Mouse (Mus musculus) macrophage (primary cell): Measurements from ENCODE around the gene Hmgn3. TPM values are rescaled to one million over a fixed set of nuclear protein-coding genes. Genes with fewer than 3 reads are reported as not detected.

ENCODE experiments used
- H3K27ac ChIP-seq: fragments of 350-480 bp; formaldehyde crosslinking; 2 replicates; pipeline ENCODE4 v1.9.0; 2021
- H3K36me3 ChIP-seq: fragments of 350-480 bp; formaldehyde crosslinking; 2 replicates; pipeline ENCODE4 v1.9.0; 2021; ENCODE audit errors: inconsistent target
- H3K4me3 ChIP-seq: fragments of 350-480 bp; formaldehyde crosslinking; 2 replicates; pipeline ENCODE4 v1.9.0; 2021; ENCODE audit errors: inconsistent target
- H3K79me2 ChIP-seq: fragments of 350-480 bp; formaldehyde crosslinking; 2 replicates; pipeline ENCODE4 v1.9.0; 2021; ENCODE audit errors: inconsistent target
- WGBS: methylation state at CpG from one replicate; pipeline ENCODE4 v1.1.7; 2026; ENCODE audit warnings: inconsistent platforms; ENCODE audit not compliant: missing documents; 5-methylcytosine and 5-hydroxymethylcytosine counted together
- polyA plus RNA-seq: library from polyadenylated mRNA; stranded (reverse); fragments of 250-400 nt; gene quantifications from 3 replicates; pipeline ENCODE4 v1.2.4, GENCODE M21; 2018; ENCODE audit warnings: inconsistent platforms

The Hmgn3 gene
- polyA plus RNA-seq, 1 experiment from 2014 or later = 3.3 TPM

DNA sequence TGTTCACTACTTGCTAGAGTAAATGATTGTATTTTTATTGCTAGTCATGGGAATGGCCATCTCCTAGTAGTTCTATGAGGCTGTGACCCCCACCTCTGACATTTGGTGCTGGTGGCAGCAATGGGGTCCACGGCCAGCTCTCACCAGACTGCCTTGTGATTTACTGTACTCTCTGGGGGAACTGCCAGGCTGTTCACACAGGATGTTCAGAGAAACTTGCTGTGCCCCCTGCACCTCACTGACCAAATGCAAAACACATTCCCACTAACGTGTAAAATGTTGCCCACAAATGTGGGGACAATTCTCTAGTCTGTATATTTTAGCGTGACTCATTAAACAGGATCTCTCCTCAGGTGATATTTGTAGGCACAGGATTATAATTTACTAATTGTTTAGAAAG lies 34.7 kb downstream of the Hmgn3 start:
- Histone ChIP-seq H3K36me3 (no peaks in the 10 kb centered on the region), H3K27ac (no peak overlapping the region), H3K79me2 (no peaks in the 10 kb centered on the region), H3K4me3 (no peak overlapping the region)
- 39% methylated on average over 2 of the region's 3 CpGs for WGBS

GRCm38 (mm10) chr9:83111117-83111686 lies 35.3 kb downstream of the Hmgn3 start:
- Histone ChIP-seq H3K79me2 (no peaks in the 10 kb centered on the region), H3K36me3 (no peaks in the 10 kb centered on the region), H3K27ac (no peak overlapping the region), H3K4me3 (no peak overlapping the region)
- WGBS = 84% methylated on average over 9 of the region's 9 CpGs

DNA sequence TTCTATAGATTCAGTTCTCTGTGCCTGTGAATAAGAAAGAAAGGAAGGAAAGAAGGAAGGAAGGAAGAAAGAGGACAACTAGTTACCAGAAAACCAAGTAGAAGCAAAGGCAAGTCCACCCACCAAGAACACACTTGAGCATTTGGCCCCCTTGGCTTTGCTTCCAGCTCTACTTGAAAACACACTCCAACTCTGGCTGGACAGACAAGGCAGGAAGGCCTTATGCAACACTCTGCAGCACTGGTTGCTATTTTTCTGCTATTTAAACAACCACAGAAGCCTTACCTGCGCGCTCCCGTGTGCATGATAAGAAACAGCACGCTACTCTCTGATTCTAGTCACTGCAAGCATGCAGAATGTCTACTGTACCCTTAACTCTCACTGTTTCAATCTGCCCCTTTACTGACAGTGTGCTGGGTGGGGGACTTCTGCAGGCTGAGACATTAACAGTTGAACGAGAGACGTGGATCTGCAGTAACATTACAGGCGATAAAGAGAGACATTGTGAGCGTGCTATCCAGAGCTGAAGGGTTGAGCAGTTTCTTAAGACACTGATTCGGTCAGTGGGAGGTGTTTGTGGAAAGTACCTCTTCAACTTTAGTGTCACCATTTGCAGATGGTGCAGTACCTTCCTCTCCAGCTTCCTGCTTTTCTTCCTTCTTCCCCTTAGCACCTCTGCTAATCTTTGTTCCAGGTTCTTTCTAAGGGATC lies 35.9 kb downstream of the Hmgn3 start:
- Histone ChIP-seq H3K4me3 (no peak overlapping the region), H3K36me3 (no peaks in the 10 kb centered on the region), H3K79me2 (no peaks in the 10 kb centered on the region), H3K27ac (no peak overlapping the region)
- 84% methylated on average over 9 of the region's 9 CpGs for whole genome bisulfite sequencing

GRCm38 (mm10) chr9:83109705-83110104 lies 36.8 kb downstream of the Hmgn3 start:
- 97% methylated on average over 6 of the region's 6 CpGs for WGBS
- Histone ChIP-seq H3K36me3 (no peaks in the 10 kb centered on the region), H3K27ac (no peak overlapping the region), H3K79me2 (no peaks in the 10 kb centered on the region), H3K4me3 (no peak overlapping the region)

DNA sequence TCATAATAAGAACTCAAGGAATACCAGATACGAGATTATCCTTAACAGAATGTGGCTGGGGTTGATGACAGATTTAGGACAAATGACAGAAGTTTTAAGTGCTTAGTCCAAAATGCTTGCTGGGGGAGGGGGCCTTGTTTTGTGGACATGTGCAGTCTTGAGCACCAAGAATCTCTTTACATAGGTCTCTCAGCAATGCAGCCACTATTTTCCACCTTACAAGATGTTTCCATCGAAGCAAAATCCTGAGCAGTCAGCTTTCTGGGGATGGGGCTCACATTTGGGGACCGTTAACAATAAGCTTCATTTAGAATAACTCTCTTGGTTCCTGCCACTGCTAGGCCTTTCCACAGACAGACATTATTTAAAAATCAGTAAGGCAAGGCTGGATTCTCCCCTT lies 37.7 kb downstream of the Hmgn3 start:
- H3K27ac ChIP-seq = no peak overlapping the region
- WGBS = 100% methylated on average over 3 of the region's 3 CpGs
- H3K36me3 ChIP-seq = no peaks in the 10 kb centered on the region
- no peak overlapping the region for H3K4me3 ChIP-seq
- H3K79me2 ChIP-seq = no peaks in the 10 kb centered on the region

- H3K79me2 ChIP-seq = no peaks in the 10 kb centered on the region
- H3K27ac ChIP-seq = no peak overlapping the region
- H3K36me3 ChIP-seq = no peaks in the 10 kb centered on the region
- H3K4me3 ChIP-seq = no peak overlapping the region
- WGBS = 68% methylated on average over 3 of the region's 3 CpGs
These were observed 42.7 kb downstream of the Hmgn3 start for GRCm38 (mm10) chr9:83103785-83104184.

DNA sequence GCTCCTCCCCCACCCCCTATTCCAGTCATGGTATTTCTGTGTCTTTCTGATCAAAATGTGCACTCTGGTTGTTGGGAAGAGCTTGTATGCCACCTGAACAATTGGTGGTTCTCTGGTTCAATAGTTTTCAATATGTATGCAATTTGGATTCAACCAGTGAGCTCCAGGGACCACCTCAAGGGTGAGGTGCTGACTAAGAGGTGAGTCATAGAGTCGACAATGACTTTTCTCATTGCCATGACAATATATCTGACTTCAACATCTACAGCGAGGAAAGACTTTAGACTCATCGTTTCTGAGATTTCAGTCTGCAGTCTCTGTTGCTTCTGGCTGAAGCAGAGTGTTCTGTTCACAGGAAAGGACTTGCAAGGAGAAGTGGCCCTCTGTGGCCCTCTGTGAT lies 44.8 kb downstream of the Hmgn3 start:
- H3K36me3 ChIP-seq = no peaks in the 10 kb centered on the region
- no peak overlapping the region for H3K27ac ChIP-seq
- H3K4me3 ChIP-seq = no peak overlapping the region
- no peaks in the 10 kb centered on the region for H3K79me2 ChIP-seq
- 81% methylated on average over 3 of the region's 3 CpGs for WGBS

GRCm38 (mm10) chr9:83100786-83101185 lies 45.7 kb downstream of the Hmgn3 start:
- no peak overlapping the region for H3K27ac ChIP-seq
- WGBS = 94% methylated on average over 3 of the region's 3 CpGs
- H3K4me3 ChIP-seq = no peak overlapping the region
- no peaks in the 10 kb centered on the region for H3K36me3 ChIP-seq
- H3K79me2 ChIP-seq = no peaks in the 10 kb centered on the region

GRCm38 (mm10) chr9:83098652-83099307 lies 47.7 kb downstream of the Hmgn3 start:
- Histone ChIP-seq H3K27ac (no peak overlapping the region), H3K4me3 (no peak overlapping the region), H3K36me3 (no peaks in the 10 kb centered on the region), H3K79me2 (no peaks in the 10 kb centered on the region)
- 87% methylated on average over 12 of the region's 12 CpGs for WGBS

DNA sequence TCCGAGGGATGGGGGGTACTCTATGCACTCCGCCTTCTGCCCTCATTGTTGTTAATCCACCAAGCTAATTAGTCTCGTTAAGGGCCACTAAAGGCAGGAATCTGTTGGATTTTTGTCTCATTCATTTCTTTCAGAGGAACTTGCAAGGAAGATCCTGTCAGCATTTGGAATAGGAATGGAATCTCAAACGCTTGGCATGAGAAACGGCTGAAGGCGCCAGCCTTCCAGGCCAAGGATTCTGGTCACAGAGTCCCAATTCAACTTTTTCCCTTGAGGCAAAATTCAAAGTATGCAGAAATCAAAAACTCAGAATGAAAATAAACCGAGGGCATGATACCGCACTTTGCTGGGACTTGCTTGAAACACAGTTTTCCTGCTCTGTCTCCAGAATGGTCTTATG lies 48.7 kb downstream of the Hmgn3 start:
- H3K4me3 ChIP-seq = no peak overlapping the region
- 90% methylated on average over 8 of the region's 8 CpGs for WGBS

GRCm38 (mm10) chr9:83094649-83095336 lies 51.7 kb downstream of the Hmgn3 start:
- H3K36me3 ChIP-seq = no peaks in the 10 kb centered on the region
- H3K27ac ChIP-seq = no peak overlapping the region
- H3K79me2 ChIP-seq = no peaks in the 10 kb centered on the region
- no peak overlapping the region for H3K4me3 ChIP-seq
- 93% methylated on average over 3 of the region's 3 CpGs for WGBS

More for the DNA sequence above, 48.7 kb downstream of the Hmgn3 start:
- Histone ChIP-seq H3K79me2 (no peaks in the 10 kb centered on the region), H3K36me3 (no peaks in the 10 kb centered on the region), H3K27ac (no peak overlapping the region)

- H3K36me3 ChIP-seq = no peaks in the 10 kb centered on the region
- 71% methylated on average over 6 of the region's 7 CpGs for WGBS
- H3K79me2 ChIP-seq = no peaks in the 10 kb centered on the region
- no peak overlapping the region for H3K4me3 ChIP-seq
- H3K27ac ChIP-seq = no peak overlapping the region
These were observed 62.6 kb downstream of the Hmgn3 start for GRCm38 (mm10) chr9:83083790-83084469.

DNA sequence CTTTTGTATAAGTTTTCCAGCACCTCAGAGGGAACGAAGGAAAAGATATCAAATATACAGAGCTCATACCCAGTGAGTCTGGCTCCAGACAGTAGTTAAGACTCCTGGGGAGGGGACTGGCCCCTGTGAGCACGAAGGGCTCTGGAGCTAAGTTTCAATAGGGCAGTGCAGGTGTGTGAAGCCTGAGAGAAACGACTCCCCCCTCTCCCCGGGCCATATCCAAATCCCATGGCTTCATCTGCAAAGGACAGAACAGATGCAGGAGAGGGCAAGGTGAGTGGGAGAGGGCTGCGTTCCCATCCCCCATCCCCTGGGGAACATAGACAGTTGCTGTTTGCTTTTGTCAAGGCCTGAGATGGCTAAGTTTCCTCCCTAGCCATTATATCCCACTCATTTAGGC lies 63.4 kb downstream of the Hmgn3 start:
- Histone ChIP-seq H3K79me2 (no peaks in the 10 kb centered on the region), H3K4me3 (no peak overlapping the region), H3K27ac (no peak overlapping the region), H3K36me3 (no peaks in the 10 kb centered on the region)
- WGBS = 87% methylated on average over 5 of the region's 5 CpGs

DNA sequence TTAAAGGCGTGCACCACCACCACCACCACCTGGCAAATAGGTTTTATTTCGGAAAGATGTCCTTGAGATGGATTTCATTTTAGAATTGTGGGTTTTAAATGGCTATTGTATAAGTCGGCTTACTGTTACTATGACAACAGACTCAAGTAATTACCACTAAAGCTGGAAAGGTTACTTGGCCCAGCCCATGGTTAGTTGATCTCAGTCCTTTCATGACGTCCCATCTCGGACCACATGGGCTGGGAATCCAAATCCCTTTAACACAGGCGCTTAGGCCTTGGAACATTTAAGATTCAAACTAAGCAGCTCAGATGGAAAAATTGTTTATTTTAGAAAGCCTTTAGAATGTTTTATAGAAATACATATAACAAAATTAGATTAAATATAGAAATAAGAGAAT lies 64.2 kb downstream of the Hmgn3 start:
- no peak overlapping the region for H3K4me3 ChIP-seq
- H3K79me2 ChIP-seq = no peaks in the 10 kb centered on the region
- H3K27ac ChIP-seq = no peak overlapping the region
- 93% methylated on average over 6 of the region's 6 CpGs for WGBS
- no peaks in the 10 kb centered on the region for H3K36me3 ChIP-seq
